Comparison of ENCODE assay signal across 23 mouse cellular contexts in the genomic region with DNA sequence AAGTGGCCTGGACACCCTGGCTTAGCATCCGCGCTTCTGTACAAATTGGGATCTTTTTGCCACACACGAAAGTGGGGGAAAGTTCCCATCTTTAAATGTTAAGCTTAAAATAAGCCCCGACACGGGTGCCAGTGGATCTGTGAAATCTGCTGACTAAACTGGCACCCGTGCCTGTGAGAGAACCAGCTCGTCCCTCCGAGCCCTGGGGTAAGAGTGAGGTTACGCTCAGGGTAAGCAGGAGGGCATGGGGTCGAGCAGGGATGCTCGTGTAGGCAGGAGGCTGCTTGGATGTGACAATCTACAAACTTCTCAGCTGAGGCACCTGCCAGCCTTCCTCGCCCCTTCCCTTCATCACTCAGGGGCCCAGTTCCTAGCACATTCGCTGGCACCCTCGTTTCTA. TPM values are rescaled to one million over a fixed set of nuclear protein-coding genes. Genes with fewer than 3 reads are reported as not detected.
DNase-seq lines count a peak whose midpoint lies in the region; ATAC-seq and TF ChIP-seq lines count a peak whose summit lies in the region.
"Had no signal": no experiment of that assay in that cellular context is flagged by ENCODE, and none has a peak within 500 bp of the region (broad histone marks: within the 10 kb centered on the region; RNA-seq: fewer than 3 reads in every experiment).

No protein-coding gene starts in this region.

- TF ChIP-seq EP300 in stomach, postnatal 0 days (optimal IDR thresholded peaks at IDR 0.05): no peak

- peak overlapping the region; percentile 8; the same call in 1 of the 2 replicates for H3K4me3 ChIP-seq in layer of hippocampus, adult 2 months
- H3K4me3 ChIP-seq in stomach, postnatal 0 days (ENCODE audit: low read depth, low read length): no peak overlapping the region
- H3K4me3 ChIP-seq in limb, embryonic 10.5 days: no peak overlapping the region
- H3K4me3 ChIP-seq: forebrain, embryonic 10.5 days; heart, embryonic 13.5 days; hindbrain, embryonic 15.5 days; intestine, embryonic 15.5 days; limb, embryonic 13.5 days; liver, embryonic 13.5 days; midbrain, embryonic 10.5 days had no signal

- ATAC-seq in stomach, postnatal 0 days (ENCODE audit: low FRiP score, low TSS enrichment): no peak
- ATAC-seq: intestine, embryonic 15.5 days had no signal

- H3K9ac ChIP-seq in stomach, postnatal 0 days (ENCODE audit: low read length): no peak overlapping the region
- H3K9ac ChIP-seq: heart, embryonic 13.5 days; hindbrain, embryonic 15.5 days; intestine, embryonic 15.5 days; limb, embryonic 13.5 days; liver, embryonic 13.5 days; lung, embryonic 14.5 days had no signal

- H3K9me3 ChIP-seq in stomach, postnatal 0 days (ENCODE audit: control insufficient read depth, low read length): no peaks in the 10 kb centered on the region
- H3K9me3 ChIP-seq in limb, embryonic 10.5 days (replicated peaks): no peaks in the 10 kb centered on the region
- H3K9me3 ChIP-seq: forebrain, embryonic 10.5 days; heart, embryonic 13.5 days; hindbrain, embryonic 15.5 days; intestine, embryonic 15.5 days; limb, embryonic 13.5 days; liver, embryonic 13.5 days; midbrain, embryonic 10.5 days had no signal

- H3K4me2 ChIP-seq in stomach, postnatal 0 days (replicated peaks; ENCODE audit: low read depth): no peak overlapping the region
- H3K4me2 ChIP-seq: heart, embryonic 13.5 days; hindbrain, embryonic 15.5 days; intestine, embryonic 15.5 days; limb, embryonic 13.5 days; liver, embryonic 13.5 days; lung, embryonic 14.5 days had no signal

- H3K27me3 ChIP-seq in stomach, postnatal 0 days (ENCODE audit: control insufficient read depth, insufficient read depth, low read length): no peaks in the 10 kb centered on the region
- H3K27me3 ChIP-seq in limb, embryonic 10.5 days (ENCODE audit: low read depth, poor library complexity, severe bottlenecking): 0 out of 2 replicates have a peak, but pooled peaks cover 3% of the 10 kb centered on the region
- H3K27me3 ChIP-seq: heart, embryonic 13.5 days; hindbrain, embryonic 15.5 days; intestine, embryonic 15.5 days; limb, embryonic 13.5 days; liver, embryonic 13.5 days had no signal

- intact Hi-C loops in left cerebral cortex, postnatal 14 days (cut with DNase I): no loop called here

- H3K36me3 ChIP-seq in stomach, postnatal 0 days (ENCODE audit: control insufficient read depth, insufficient read depth, low read length): no peaks in the 10 kb centered on the region
- no peaks in the 10 kb centered on the region for H3K36me3 ChIP-seq in limb, embryonic 10.5 days
- H3K36me3 ChIP-seq: forebrain, embryonic 10.5 days; heart, embryonic 13.5 days; hindbrain, embryonic 15.5 days; intestine, embryonic 15.5 days; limb, embryonic 13.5 days; liver, embryonic 13.5 days; midbrain, embryonic 10.5 days had no signal

- WGBS in stomach, postnatal 0 days: 81% methylated on average over 14 of the region's 14 CpGs
- 87% methylated on average over 14 of the region's 14 CpGs for WGBS in limb, embryonic 10.5 days

- H3K27ac ChIP-seq in layer of hippocampus, adult 2 months: peak overlapping the region; percentile 72
- no peak overlapping the region for H3K27ac ChIP-seq in stomach, postnatal 0 days (replicated peaks)
- no peak overlapping the region for H3K27ac ChIP-seq in limb, embryonic 10.5 days
- H3K27ac ChIP-seq: heart, embryonic 13.5 days; hindbrain, embryonic 15.5 days; intestine, embryonic 15.5 days; limb, embryonic 13.5 days; liver, embryonic 13.5 days; midbrain, embryonic 10.5 days had no signal

- DNase-seq in frontal cortex, adult 2 months (ENCODE audit: extremely low spot score in 1 of 2, low spot score in 1 of 2): peak; percentile 53 to 69
- no peak for DNase-seq in frontal cortex, postnatal 10 days (ENCODE audit: low spot score in 2 of 2)
- DNase-seq in layer of hippocampus, adult 2 months (ENCODE audit: low spot score in 2 of 2): no peak
- DNase-seq in layer of hippocampus, adult 9-10 months (ENCODE audit: low spot score): no peak
- peak; percentile 61 to 78 for DNase-seq in left cerebral cortex, postnatal 14 days (ENCODE audit: low spot score in 2 of 2)
- peak; percentile 69 for DNase-seq in right cerebral cortex, postnatal 25 days
- no peak for DNase-seq in stomach, postnatal 0 days (ENCODE audit: low spot score)
- DNase-seq in limb, embryonic 10.5 days (ENCODE audit: low spot score): no peak
- DNase-seq: adrenal gland, postnatal 25 days; cerebellum, adult 18-20 months; cerebellum, postnatal 36 days; gastrocnemius, postnatal 36 days; heart, postnatal 36 days; liver, embryonic 13.5 days; lung, embryonic 14.5 days; lung, postnatal 4 days; retina, postnatal 1 day had no signal

- TF ChIP-seq CTCF in layer of hippocampus, adult 2 months (conservative IDR thresholded peaks at IDR 0.05): no peak
- TF ChIP-seq CTCF in stomach, postnatal 0 days (IDR thresholded peaks at IDR 0.05; ENCODE audit: low read depth): no peak

- no peaks in the 10 kb centered on the region for H3K4me1 ChIP-seq in stomach, postnatal 0 days (replicated peaks; ENCODE audit: control insufficient read depth, insufficient read depth)
- H3K4me1 ChIP-seq in limb, embryonic 10.5 days: 0 out of 2 replicates have a peak, but pooled peaks cover 3% of the 10 kb centered on the region
- H3K4me1 ChIP-seq: intestine, embryonic 15.5 days; liver, embryonic 13.5 days; midbrain, embryonic 10.5 days had no signal

RNA-seq across cellular contexts. Expression of a gene that starts 52.4 kb away (rescaled TPM):
- polyA plus RNA-seq in frontal cortex, adult 2 months (2012; rRNA removed): 137 and 156 TPM in 2 replicates
- total RNA-seq in layer of hippocampus, adult 2 months (2021): 100 to 1,000 TPM; 167 to 175 TPM
- 100 to 1,000 TPM; 162 to 165 TPM for total RNA-seq in left cerebral cortex, postnatal 14 days (2021)
- 8.4 and 8.9 TPM in 2 replicates for polyA plus RNA-seq in stomach, postnatal 0 days (2015; fragmentation: Nextera tagmentation; extraction: Ambion mirVana)
- polyA plus RNA-seq in limb, embryonic 10.5 days (2016; fragmentation: Nextera tagmentation; extraction: Ambion mirVana): 6.4 and 6.5 TPM in 2 replicates

Comparison
In these comparisons a context has a peak if more than half of its experiments do, and no peak if none do; other contexts are left out.
1. DNase-seq: peak in frontal cortex, adult 2 months (2 of 2), left cerebral cortex, postnatal 14 days (2 of 2) and right cerebral cortex, postnatal 25 days (single experiment); none in frontal cortex, postnatal 10 days (0 of 2), layer of hippocampus, adult 2 months (0 of 2), layer of hippocampus, adult 9-10 months (single experiment), stomach, postnatal 0 days (single experiment) and limb, embryonic 10.5 days (single experiment).
2. RNA of a gene that starts 52.4 kb away (polyA plus RNA-seq): 137 to 156 TPM in frontal cortex, adult 2 months; 8.4 to 8.9 TPM in stomach, postnatal 0 days and 6.4 to 6.5 TPM in limb, embryonic 10.5 days; every median in the first group is over 10 times any median in the second.